Mouse (Mus musculus): ENCODE data around the gene Fam104a.
A peak's percentile ranks its signal among the peaks of the same experiment; 100 is the strongest.

The Fam104a gene

DNA sequence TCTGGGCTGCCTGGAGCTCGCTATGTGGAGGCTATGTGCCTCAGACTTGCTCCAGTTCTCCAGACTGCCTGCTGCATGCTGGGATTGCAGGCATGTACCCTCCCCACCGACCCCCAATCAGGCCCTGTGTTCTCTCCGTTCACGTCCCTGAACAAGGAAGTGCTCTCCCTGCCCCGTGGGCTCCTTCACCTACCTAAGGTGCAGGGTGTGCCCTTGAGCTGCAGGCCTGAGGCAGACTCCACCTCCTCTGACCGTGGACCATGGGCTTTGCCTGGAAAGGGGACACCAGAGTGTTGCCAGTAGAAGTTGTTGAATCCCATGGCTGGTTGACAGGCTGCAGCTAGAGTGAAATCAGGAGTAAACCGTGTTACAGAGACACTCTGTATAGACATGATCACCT is 15.7 kb upstream of the Fam104a start:
- DNase-seq, result no peak

GRCm38 (mm10) chr11:113698013-113698545 is 14.1 kb upstream of the Fam104a start:
- peak; percentile 63 to 80 for DNase-seq

GRCm38 (mm10) chr11:113697571-113697970 is 13.6 kb upstream of the Fam104a start:
- DNase-seq, result no peak

GRCm38 (mm10) chr11:113691851-113692250 is 7.9 kb upstream of the Fam104a start:
- DNase-seq, result no peak

DNA sequence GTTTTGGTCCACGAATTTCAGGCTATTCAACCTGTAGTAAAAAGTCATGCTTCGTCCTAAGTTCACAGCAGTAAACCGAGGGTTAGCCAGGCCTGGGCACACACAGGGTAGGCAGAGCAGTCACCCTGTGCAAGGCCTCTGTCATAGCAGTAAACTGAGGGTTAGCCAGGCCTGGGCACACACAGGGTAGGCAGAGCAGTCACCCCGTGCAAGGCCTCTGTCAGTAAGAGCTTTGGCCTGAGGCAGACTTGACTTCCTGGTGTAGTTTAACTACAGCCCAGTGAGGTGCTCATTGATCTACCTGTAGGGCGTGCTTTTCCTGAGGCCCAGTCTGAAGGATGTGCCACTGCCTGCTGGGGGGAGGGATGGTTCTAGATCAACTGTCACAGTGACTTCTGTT is 7.4 kb upstream of the Fam104a start:
- DNase-seq, result peak; percentile 38 to 59

- no peak for DNase-seq
Measured at GRCm38 (mm10) chr11:113690506-113690905, 6.6 kb upstream of the Fam104a start.

DNA sequence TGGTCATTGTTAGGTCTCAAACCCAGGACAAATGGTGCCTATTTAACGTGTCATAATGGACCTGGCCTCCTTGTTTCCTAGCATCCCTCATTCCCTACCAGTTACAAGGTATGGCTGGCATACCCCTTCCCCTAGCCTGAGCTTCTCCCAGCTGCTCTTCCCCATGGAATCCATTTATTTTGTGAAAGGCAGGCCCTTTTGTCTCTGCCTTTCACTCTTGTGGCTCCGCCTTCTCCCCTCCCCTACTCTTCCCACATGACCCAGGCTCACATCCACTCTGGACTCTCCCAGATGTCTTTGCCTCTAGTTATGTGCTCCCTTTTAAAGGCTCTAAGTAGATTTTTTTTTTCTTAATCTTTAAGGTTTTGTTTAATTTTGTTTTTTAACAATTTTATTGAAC is 3.1 kb upstream of the Fam104a start:
- DNase-seq, result peak; percentile 38 to 56

DNA sequence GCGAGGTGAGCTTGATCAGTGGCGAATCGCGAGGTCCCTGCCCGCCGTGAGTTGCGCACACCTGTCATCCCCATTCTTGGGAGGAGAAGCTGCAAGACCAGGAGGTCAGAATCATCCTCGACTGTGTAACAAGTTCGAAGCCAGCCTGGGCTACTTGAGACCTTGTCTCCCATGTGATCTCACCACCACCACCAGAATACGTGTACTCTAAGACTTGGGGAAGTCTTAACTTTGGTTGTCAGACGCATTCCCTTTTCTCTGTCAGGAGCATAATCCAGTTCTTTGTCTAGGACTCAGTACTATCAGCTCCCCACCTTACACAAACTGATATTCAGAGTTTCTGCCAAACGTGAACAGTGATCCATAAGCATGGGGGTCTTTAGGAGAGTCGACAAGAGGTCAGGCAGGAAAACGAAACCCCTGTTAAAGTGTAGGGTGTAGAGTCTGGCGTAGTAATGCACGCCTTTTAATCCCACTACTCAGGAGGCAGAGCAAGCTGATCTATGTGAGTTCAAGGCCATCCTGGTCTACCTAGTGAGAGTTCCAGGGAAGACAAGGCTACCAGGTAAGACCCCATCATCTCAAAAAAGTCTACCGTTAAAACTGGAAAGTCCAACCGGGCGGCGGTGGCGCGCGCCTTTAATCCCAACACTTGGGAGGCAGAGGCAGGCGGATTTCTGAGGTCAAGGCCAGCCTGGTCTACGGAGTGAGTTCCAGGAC is 912 bp upstream of the Fam104a start:
- DNase-seq, result no peak

- DNase-seq, result no peak
Measured at GRCm38 (mm10) chr11:113683627-113683956, 363 bp downstream of the Fam104a start.

DNA sequence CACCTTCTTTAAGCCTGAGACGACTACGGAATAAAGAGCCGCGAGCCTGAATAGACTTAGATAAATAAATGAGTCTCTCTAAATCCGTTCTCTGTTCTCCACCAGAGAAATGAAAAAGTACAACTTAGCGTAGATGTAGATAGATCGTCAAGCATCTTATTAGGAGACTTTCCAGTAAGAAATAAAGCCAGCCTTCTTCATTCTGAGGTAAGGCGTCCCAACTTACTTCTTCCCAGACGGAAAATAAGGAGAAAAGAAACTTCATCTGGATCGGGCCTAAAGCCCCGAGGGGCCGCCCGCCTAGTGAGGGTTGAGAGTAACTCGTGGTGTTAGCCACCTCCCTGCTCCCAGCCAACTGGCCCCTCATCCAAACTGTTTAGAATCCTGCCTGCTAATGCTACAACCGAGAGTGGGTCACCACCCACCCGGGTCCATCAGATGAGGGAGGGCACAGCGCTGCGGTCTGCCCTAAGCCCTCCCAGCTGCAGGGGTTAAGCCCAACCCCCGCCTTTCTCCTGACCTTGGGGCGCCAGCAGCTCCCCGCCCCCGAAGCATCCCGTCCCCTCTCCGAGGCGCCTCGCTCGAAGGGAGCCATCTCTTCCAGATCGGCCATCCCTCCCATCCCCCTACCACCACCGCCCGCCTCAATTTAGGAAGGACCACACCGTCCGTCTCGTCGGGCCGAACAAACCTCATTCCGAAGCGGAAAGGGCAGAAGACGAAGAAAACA is 893 bp downstream of the Fam104a start:
- peak; percentile 73 to 81 for DNase-seq

DNA sequence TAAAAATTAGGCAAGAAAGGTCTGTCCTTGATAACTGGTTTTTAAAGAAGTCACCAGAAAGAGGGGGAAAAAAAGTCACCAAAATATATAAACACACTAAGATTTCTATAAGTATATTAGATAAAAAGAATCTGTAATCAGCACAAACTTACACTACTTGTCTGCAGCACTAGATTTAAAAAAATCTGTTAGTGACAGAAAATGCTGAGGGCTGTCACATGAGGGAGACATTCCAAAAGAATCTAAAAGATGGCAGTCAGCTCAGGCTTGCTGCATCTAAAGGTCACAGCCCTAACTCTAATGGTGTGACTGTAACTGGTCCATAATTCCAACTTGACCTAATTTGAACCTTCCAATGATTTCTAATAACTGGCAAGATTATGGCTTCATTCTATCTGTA is 2.0 kb downstream of the Fam104a start:
- no peak for DNase-seq

GRCm38 (mm10) chr11:113680954-113681353 is 3.0 kb downstream of the Fam104a start:
- DNase-seq, result no peak

DNA sequence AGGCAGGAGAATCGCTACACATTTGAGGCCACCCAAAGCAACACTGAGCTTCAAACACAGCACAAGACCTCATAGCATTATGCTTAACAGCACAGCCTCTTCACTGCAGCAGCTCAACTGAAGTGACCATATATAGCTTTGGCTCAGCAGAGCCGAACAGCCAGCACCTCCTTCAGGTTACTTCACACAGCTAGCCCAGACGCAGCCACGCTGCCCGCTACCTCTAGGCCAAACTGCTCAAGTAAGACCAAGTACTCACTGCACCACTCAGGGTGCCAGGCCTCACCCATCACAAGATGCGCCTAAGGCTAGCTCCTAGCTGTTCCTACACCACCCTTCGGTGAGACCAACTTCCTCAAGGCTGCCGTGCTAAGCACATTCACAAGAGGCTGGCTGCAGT is 5.6 kb downstream of the Fam104a start:
- peak; percentile 26 to 57 for DNase-seq

DNA sequence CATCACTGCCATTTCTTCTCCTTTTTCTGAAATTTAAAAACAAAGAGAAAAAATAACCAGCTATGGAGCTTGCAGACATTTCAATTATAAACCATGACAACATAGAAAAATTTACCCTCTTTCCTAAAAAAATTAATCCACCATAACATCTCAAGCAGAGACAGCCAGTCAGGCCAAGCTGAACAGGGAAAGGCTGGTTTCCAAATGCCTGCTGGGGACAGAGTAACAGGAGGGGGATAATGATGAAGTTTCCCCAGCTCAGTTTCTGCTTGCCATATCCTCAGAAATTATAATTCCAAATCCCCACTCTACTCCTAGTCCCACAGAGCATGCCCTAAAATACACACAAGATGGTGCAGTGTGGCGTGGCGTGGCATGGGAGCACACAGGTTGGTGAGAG is 6.6 kb downstream of the Fam104a start:
- DNase-seq, result no peak

- no peak for DNase-seq
Measured at GRCm38 (mm10) chr11:113676847-113677246, 7.1 kb downstream of the Fam104a start.

DNA sequence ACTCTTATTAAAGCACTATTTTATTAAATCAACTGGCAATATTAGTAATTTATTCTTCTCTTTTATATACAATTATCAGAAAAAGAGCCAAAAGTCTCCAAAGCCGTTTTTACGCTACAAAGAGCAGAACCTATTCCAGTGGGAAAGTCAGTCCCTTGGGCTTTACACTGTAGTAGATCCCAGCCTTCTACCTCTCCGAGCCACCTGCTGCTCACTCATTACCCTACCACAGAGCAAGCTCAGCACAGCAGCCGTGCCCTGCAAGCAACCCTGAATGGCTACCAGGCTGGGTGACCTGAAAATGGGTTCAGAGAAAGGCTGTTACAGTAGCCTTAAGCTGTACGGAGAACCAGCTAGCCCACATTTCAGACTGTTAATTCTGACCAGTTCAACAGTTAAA is 9.4 kb downstream of the Fam104a start:
- no peak for DNase-seq

DNA sequence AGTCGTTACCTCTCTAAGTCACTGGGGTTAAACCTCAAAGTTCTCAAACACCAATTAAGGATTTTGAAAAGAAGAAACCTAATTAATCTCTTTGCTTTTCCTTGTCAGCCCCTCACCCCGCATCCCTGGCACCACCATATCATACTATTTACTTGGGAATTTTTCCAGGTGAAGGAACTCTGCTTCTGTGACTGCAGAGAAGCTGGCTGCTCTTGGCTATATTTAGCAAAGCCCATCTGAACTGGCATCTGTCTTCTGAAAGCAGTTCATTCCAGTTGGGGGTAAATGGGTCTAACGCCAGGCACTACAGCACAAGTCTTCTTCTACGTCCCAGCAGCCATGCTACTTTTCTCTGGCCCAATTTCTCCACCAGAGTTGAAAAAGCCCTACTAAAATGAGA is 10.3 kb downstream of the Fam104a start:
- DNase-seq, result no peak

DNA sequence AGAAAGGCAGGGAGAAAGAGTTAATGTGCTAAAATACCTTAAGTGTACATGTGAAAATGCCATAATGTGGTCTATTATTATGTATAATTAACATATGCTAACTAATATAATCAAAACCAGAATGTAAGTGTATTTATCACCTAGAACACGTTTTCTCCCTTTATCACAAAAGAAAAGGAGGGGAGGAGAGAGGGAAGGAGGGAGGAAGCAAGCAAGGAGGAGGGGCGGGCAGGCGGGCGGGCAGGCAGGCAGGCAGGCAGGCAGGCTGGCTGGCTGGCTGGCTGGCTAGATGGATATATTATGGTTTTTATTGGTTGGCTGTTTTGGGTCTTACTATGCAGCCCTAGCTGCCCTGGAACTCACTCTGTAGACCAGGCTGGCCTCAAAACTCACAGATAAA is 14.2 kb downstream of the Fam104a start:
- no peak for DNase-seq

DNA sequence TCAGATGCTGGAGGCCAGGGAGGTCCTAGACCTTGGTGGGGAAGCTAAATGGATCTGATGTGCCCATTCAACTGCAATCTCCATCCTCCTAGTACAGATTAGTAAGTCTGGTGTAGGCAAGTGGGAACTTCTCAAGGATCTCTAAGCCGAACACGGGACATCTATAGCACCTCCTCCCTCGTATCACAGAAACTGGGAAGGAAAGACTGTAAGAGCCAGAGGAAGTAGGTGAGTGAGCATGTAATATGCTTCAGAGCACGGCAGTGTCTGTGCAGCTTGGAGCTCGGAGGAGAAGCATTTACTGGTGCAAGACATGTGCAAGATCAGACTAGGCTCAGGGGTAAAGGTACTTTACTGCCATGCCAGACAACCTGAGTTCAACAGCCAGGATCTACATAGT is 15.1 kb downstream of the Fam104a start:
- no peak for DNase-seq

DNA sequence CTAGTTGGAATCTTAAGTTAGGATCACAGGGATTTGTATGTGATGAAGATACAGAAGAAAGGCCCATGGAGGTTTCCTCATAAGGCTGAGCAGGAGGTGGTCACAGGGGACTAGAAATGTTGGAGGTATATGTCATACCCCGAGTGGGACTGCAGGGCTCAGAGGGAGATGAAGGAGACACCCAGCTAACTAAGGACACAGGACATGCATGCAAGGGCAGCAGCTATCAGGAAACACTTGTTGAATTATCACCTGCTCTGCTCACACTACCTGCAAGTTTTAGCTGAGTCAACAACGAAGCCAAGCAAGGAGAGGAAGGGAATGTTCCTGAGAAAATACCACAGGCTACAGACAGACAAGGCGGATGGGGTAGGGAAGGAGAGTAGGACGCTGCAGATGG is 16.3 kb downstream of the Fam104a start:
- no peak for DNase-seq

DNA sequence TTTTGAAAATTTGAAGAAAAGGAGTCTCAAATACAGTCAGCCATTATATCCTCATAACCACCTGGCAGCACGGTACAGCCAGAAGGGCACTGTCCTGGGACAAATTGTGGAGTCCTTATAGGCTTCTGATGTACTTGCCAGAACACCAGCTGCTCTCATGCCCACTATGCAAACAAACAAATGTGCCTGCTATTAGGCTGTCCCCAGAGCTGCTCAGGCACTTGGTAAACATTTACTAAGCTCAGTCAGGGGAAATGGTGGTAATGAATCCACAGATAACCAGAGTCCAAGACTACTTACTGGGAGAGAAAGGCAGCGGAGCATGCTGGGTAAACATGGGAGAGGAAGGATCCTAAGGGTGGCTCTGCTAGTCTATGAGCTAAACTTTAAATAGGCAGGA is 16.8 kb downstream of the Fam104a start:
- peak; percentile 35 to 61 for DNase-seq

DNA sequence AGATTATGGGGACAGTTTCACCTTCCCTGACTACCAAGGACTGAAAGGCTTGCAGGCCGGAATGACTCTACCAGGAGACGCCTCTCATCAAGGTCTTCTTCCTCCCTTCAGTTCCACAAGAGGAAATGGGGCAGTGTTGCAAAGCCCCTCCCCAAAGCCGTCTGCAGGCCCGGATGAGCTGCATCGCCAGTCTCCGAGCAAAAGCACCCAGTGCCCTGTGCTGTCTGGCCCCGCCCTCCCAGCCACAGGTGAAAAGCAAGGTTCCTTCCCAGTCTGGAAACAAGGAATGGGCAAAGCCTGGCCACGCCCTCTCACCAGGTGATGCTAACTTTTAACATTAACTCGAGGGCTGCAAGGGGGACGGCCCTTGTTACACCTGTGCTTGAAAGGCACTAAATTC is 17.3 kb downstream of the Fam104a start:
- DNase-seq, result peak; percentile 65 to 76

- no peak for DNase-seq
Measured at GRCm38 (mm10) chr11:113666205-113666604, 17.8 kb downstream of the Fam104a start.

GRCm38 (mm10) chr11:113664279-113664678 is 19.7 kb downstream of the Fam104a start:
- DNase-seq, result no peak

Measured in kidney, postnatal 4 days (tissue).